10 mouse cellular contexts compared by ENCODE assay signal in the genomic region with DNA sequence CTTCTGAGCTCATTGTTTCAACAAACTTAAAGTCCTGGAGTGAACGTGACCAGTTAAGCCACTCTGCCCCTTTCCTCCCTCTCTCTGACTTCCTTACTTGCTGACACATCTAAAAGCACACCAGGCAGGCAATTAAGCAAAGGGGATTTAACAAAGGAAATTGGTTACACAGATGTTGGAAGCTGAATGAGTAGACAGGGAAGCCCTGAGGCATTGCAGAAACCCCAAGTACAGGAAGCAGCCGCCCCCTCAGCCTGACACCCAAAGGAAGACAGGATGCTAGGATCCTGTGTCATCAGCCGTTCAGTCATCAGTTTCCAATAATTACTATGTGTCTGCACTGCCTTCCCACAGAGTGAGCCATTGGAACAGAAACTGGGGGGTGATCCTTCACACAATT.
DNase-seq lines count a peak whose midpoint lies in the region; ATAC-seq and TF ChIP-seq lines count a peak whose summit lies in the region.
"Had no signal": no experiment of that assay in that cellular context is flagged by ENCODE, and none has a peak within 500 bp of the region (broad histone marks: within the 10 kb centered on the region; RNA-seq: fewer than 3 reads in every experiment).

No protein-coding gene starts in this region.

- in situ Hi-C loops in Patski (cut with MboI; ENCODE audit: low pct_unique_long_range_greater_than_20kb) = no loop called here

- 0 out of 2 replicates have a peak, but pooled peaks cover 5% of the 10 kb centered on the region for H3K4me1 ChIP-seq in kidney, postnatal 0 days (replicated peaks; ENCODE audit: insufficient read depth, low read length)
- H3K4me1 ChIP-seq in limb, embryonic 13.5 days = peaks cover 9% of the 10 kb centered on the region; the same call in 1 of the 2 replicates
- H3K4me1 ChIP-seq: liver, embryonic 15.5 days had no signal

- ATAC-seq in kidney, postnatal 0 days (replicated peaks; ENCODE audit: low FRiP score, low read depth) = no peak
- ATAC-seq in Patski = peak; percentile 79
- peak; percentile 64; the same call in 1 of the 2 replicates for ATAC-seq in limb, embryonic 13.5 days (ENCODE audit: low FRiP score, low read depth)

- CTCF ChIA-PET in Patski (lab: Charles Lee) = no interaction called here

- TF ChIP-seq CTCF in kidney, postnatal 0 days (IDR thresholded peaks at IDR 0.05; ENCODE audit: low read depth) = no peak
- no peak for TF ChIP-seq CTCF in Patski (IDR thresholded peaks at IDR 0.05)

- H3K4me2 ChIP-seq in kidney, postnatal 0 days (ENCODE audit: low read length) = no peak overlapping the region
- H3K4me2 ChIP-seq in limb, embryonic 13.5 days (replicated peaks) = no peak overlapping the region
- H3K4me2 ChIP-seq: liver, embryonic 15.5 days had no signal

- no peak overlapping the region for H3K27ac ChIP-seq in kidney, postnatal 0 days
- H3K27ac ChIP-seq in limb, embryonic 13.5 days = no peak overlapping the region
- H3K27ac ChIP-seq: liver, embryonic 15.5 days had no signal

- POLR2A ChIA-PET in Patski (lab: Charles Lee) = no interaction called here

- no peaks in the 10 kb centered on the region for H3K9me3 ChIP-seq in kidney, postnatal 0 days (replicated peaks; ENCODE audit: low read length)
- H3K9me3 ChIP-seq in limb, embryonic 13.5 days = no peaks in the 10 kb centered on the region
- H3K9me3 ChIP-seq: liver, embryonic 15.5 days had no signal

- H3K9ac ChIP-seq in kidney, postnatal 0 days (ENCODE audit: low read depth, low read length) = no peak overlapping the region
- H3K9ac ChIP-seq in limb, embryonic 13.5 days = no peak overlapping the region
- H3K9ac ChIP-seq: liver, embryonic 15.5 days had no signal

- peak; percentile 58 for DNase-seq in kidney, postnatal 0 days (ENCODE audit: low spot score)
- DNase-seq in kidney, postnatal 25 days = no peak
- DNase-seq in Patski (ENCODE audit: low read depth, low spot score) = no peak
- DNase-seq in embryo, embryonic 10 days (ENCODE audit: low spot score) = peak; percentile 58
- no peak for DNase-seq in right cerebral cortex, postnatal 4 days
- no peak for DNase-seq in testis, postnatal 14 days (ENCODE audit: low spot score)
- DNase-seq: gastrocnemius, postnatal 25 days; spleen, adult 18-20 months had no signal

- no peaks in the 10 kb centered on the region for H3K27me3 ChIP-seq in kidney, postnatal 0 days (ENCODE audit: insufficient read depth, low read length)
- H3K27me3 ChIP-seq in Patski = no peaks in the 10 kb centered on the region
- H3K27me3 ChIP-seq in limb, embryonic 13.5 days = no peaks in the 10 kb centered on the region
- H3K27me3 ChIP-seq: liver, embryonic 15.5 days had no signal

- H3K36me3 ChIP-seq in kidney, postnatal 0 days (ENCODE audit: insufficient read depth, low read length) = no peaks in the 10 kb centered on the region
- no peaks in the 10 kb centered on the region for H3K36me3 ChIP-seq in limb, embryonic 13.5 days
- H3K36me3 ChIP-seq: liver, embryonic 15.5 days had no signal

- no peak overlapping the region for H3K4me3 ChIP-seq in kidney, postnatal 0 days (replicated peaks; ENCODE audit: low read depth, low read length)
- H3K4me3 ChIP-seq in limb, embryonic 13.5 days = no peak overlapping the region
- H3K4me3 ChIP-seq: liver, embryonic 15.5 days had no signal

- 5% methylated on average over 3 of the region's 3 CpGs for WGBS in kidney, postnatal 0 days
- WGBS in limb, embryonic 13.5 days = 13% methylated on average over 3 of the region's 3 CpGs

Comparison
In these comparisons a context has a peak if more than half of its experiments do, and no peak if none do; other contexts are left out.
1. DNase-seq: peak in kidney, postnatal 0 days (single experiment) and embryo, embryonic 10 days (single experiment); none in kidney, postnatal 25 days (0 of 2), Patski (single experiment), right cerebral cortex, postnatal 4 days (single experiment) and testis, postnatal 14 days (single experiment).